Mouse (Mus musculus) forebrain, embryonic 14.5 days (tissue): ENCODE data around the gene Runx3. TPM values are rescaled to one million over a fixed set of nuclear protein-coding genes. Genes with fewer than 3 reads are reported as not detected.

Experiments
- ATAC-seq: fragments of 200-750 bp; cut with Nextera tagmentation; 2 replicates; pipeline ENCODE4 v1.8.0; 2017; ENCODE audit warnings: mild to moderate bottlenecking, moderate library complexity
- DNase-seq: peaks from one replicate; pipeline ENCODE4 v3.0.0-alpha.2; 2015; ENCODE audit warnings: low spot score
- H3K27ac ChIP-seq: fragments of 300-500 bp; sonication (generic); 2 replicates; pipeline ENCODE4 v1.5.1; 2014; ENCODE audit warnings: low read depth, mild to moderate bottlenecking, control low read depth, low read length, moderate library complexity
- H3K27me3 ChIP-seq: fragments of 300-500 bp; sonication (generic); replicated peaks from 2 replicates; pipeline ENCODE4 v1.6.1; 2014; ENCODE audit warnings: low read length, control low read depth, mixed read lengths; ENCODE audit not compliant: control insufficient read depth, insufficient read depth
- H3K36me3 ChIP-seq: fragments of 300-500 bp; sonication (generic); 2 replicates; pipeline ENCODE4 v1.6.1; 2014; ENCODE audit warnings: low read length, control low read depth; ENCODE audit not compliant: control insufficient read depth, insufficient read depth
- H3K4me1 ChIP-seq: fragments of 300-500 bp; sonication (generic); 2 replicates; pipeline ENCODE4 v1.6.1; 2014; ENCODE audit warnings: antibody characterized with exemption, low read length, control low read depth; ENCODE audit not compliant: control insufficient read depth, insufficient read depth
- H3K4me2 ChIP-seq: fragments of 300-500 bp; sonication (generic); 2 replicates; pipeline ENCODE4 v1.6.1; 2014; ENCODE audit warnings: mild to moderate bottlenecking, control low read depth, low read length
- H3K4me3 ChIP-seq: fragments of 300-500 bp; sonication (generic); 2 replicates; pipeline ENCODE4 v1.5.1; 2014; ENCODE audit warnings: low read depth, low read length, control low read depth
- H3K9ac ChIP-seq: fragments of 300-500 bp; sonication (generic); 2 replicates; pipeline ENCODE4 v1.6.1; 2014; ENCODE audit warnings: mild to moderate bottlenecking, low read length, control low read depth, moderate library complexity
- H3K9me3 ChIP-seq: fragments of 300-500 bp; sonication (generic); replicated peaks from 2 replicates; pipeline ENCODE4 v1.6.1; 2016; ENCODE audit warnings: low read length, control low read depth, mixed read lengths; ENCODE audit not compliant: control insufficient read depth
- WGBS: fragments of 180-500 bp; shearing (Covaris S2); extraction: QIAGEN DNeasy Blood & Tissue Kit; methylation state at CpG from one replicate; pipeline ENCODE4 v1.1.7; 2014; 5-methylcytosine and 5-hydroxymethylcytosine counted together
- polyA plus RNA-seq: library from polyadenylated mRNA; unstranded; fragments of >200 nt; fragmentation: Nextera tagmentation; extraction: Ambion mirVana; gene quantifications from 2 replicates; pipeline ENCODE4 v1.2.1, GENCODE M21; 2014

Runx3 gene
- polyA plus RNA-seq, 1 experiment from 2014 or later = not detected

- Histone ChIP-seq H3K36me3 (no peaks in the 10 kb centered on the region), H3K4me3 (no peak overlapping the region), H3K27ac (no peak overlapping the region), H3K9me3 (no peaks in the 10 kb centered on the region), H3K9ac (no peak overlapping the region), H3K27me3 (no peaks in the 10 kb centered on the region), H3K4me2 (no peak overlapping the region), H3K4me1 (no peaks in the 10 kb centered on the region)
- DNase-seq = no peak
- no peak for ATAC-seq
- WGBS = 71% methylated on average over 5 of the region's 5 CpGs
Observed at GRCm38 (mm10) chr4:135123721-135124120, 3.3 kb downstream of the Runx3 start.

GRCm38 (mm10) chr4:135124732-135125131 is 4.3 kb downstream of the Runx3 start:
- 88% methylated on average over 6 of the region's 6 CpGs for WGBS
- Histone ChIP-seq H3K4me1 (peaks cover 2% of the 10 kb centered on the region; the same call in 1 of the 2 replicates), H3K4me3 (no peak overlapping the region), H3K4me2 (no peak overlapping the region), H3K36me3 (no peaks in the 10 kb centered on the region), H3K9me3 (no peaks in the 10 kb centered on the region), H3K9ac (no peak overlapping the region), H3K27me3 (0 out of 2 replicates have a peak, but pooled peaks cover 3% of the 10 kb centered on the region), H3K27ac (no peak overlapping the region)
- ATAC-seq (no peak), DNase-seq (no peak)

- no peak for ATAC-seq
- Histone ChIP-seq H3K4me2 (no peak overlapping the region), H3K27ac (no peak overlapping the region), H3K27me3 (0 out of 2 replicates have a peak, but pooled peaks cover 3% of the 10 kb centered on the region), H3K4me3 (no peak overlapping the region), H3K4me1 (peaks cover 2% of the 10 kb centered on the region; the same call in 1 of the 2 replicates), H3K36me3 (no peaks in the 10 kb centered on the region), H3K9me3 (no peaks in the 10 kb centered on the region), H3K9ac (no peak overlapping the region)
- no peak for DNase-seq
- 86% methylated on average over 3 of the region's 3 CpGs for WGBS
Observed at GRCm38 (mm10) chr4:135125152-135125551, 4.7 kb downstream of the Runx3 start.

GRCm38 (mm10) chr4:135126385-135126784 is 5.9 kb downstream of the Runx3 start:
- no peak overlapping the region for H3K9ac ChIP-seq
- no peak overlapping the region for H3K4me3 ChIP-seq
- H3K4me2 ChIP-seq = no peak overlapping the region
- no peak for ATAC-seq
- DNase-seq = no peak
- H3K27me3 ChIP-seq = 0 out of 2 replicates have a peak, but pooled peaks cover 3% of the 10 kb centered on the region
- H3K36me3 ChIP-seq = no peaks in the 10 kb centered on the region
- 66% methylated on average over 5 of the region's 5 CpGs for WGBS
- no peak overlapping the region for H3K27ac ChIP-seq
- peaks cover 2% of the 10 kb centered on the region; the same call in 1 of the 2 replicates for H3K4me1 ChIP-seq
- H3K9me3 ChIP-seq = no peaks in the 10 kb centered on the region

GRCm38 (mm10) chr4:135128841-135129520 is 8.5 kb downstream of the Runx3 start:
- DNase-seq (peak; percentile 67), ATAC-seq (no peak)
- 25% methylated on average over 22 of the region's 22 CpGs for WGBS
- Histone ChIP-seq H3K36me3 (no peaks in the 10 kb centered on the region), H3K9me3 (no peaks in the 10 kb centered on the region), H3K9ac (peak overlapping the region; percentile 45), H3K27ac (no peak overlapping the region), H3K4me1 (peaks cover 2% of the 10 kb centered on the region; the same call in 1 of the 2 replicates), H3K4me2 (peak overlapping the region; percentile 55), H3K27me3 (0 out of 2 replicates have a peak, but pooled peaks cover 3% of the 10 kb centered on the region), H3K4me3 (peak overlapping the region; percentile 21)

GRCm38 (mm10) chr4:135130156-135130555 is 9.7 kb downstream of the Runx3 start:
- Histone ChIP-seq H3K27ac (no peak overlapping the region), H3K4me1 (peaks cover 2% of the 10 kb centered on the region; the same call in 1 of the 2 replicates), H3K36me3 (no peaks in the 10 kb centered on the region), H3K4me2 (no peak overlapping the region), H3K9me3 (no peaks in the 10 kb centered on the region), H3K27me3 (0 out of 2 replicates have a peak, but pooled peaks cover 3% of the 10 kb centered on the region), H3K4me3 (no peak overlapping the region), H3K9ac (no peak overlapping the region)
- 93% methylated on average over 6 of the region's 6 CpGs for WGBS
- ATAC-seq (no peak), DNase-seq (no peak)

- ATAC-seq (no peak), DNase-seq (no peak)
- Histone ChIP-seq H3K4me1 (peaks cover 2% of the 10 kb centered on the region; the same call in 1 of the 2 replicates), H3K9ac (no peak overlapping the region), H3K4me3 (no peak overlapping the region), H3K27ac (no peak overlapping the region), H3K36me3 (no peaks in the 10 kb centered on the region), H3K27me3 (0 out of 2 replicates have a peak, but pooled peaks cover 3% of the 10 kb centered on the region), H3K4me2 (no peak overlapping the region), H3K9me3 (no peaks in the 10 kb centered on the region)
- 76% methylated on average over 6 of the region's 6 CpGs for WGBS
Observed at GRCm38 (mm10) chr4:135131145-135131544, 10.7 kb downstream of the Runx3 start.

- Histone ChIP-seq H3K9ac (no peak overlapping the region), H3K27me3 (0 out of 2 replicates have a peak, but pooled peaks cover 3% of the 10 kb centered on the region), H3K4me1 (peaks cover 2% of the 10 kb centered on the region; the same call in 1 of the 2 replicates), H3K4me3 (no peak overlapping the region), H3K27ac (no peak overlapping the region), H3K36me3 (no peaks in the 10 kb centered on the region), H3K4me2 (no peak overlapping the region), H3K9me3 (no peaks in the 10 kb centered on the region)
- no peak for ATAC-seq
- WGBS = 89% methylated on average over 12 of the region's 12 CpGs
- DNase-seq = no peak
Observed at GRCm38 (mm10) chr4:135132797-135133196, 12.3 kb downstream of the Runx3 start.

GRCm38 (mm10) chr4:135133711-135134110 is 13.3 kb downstream of the Runx3 start:
- DNase-seq = no peak
- H3K27ac ChIP-seq = no peak overlapping the region
- H3K9ac ChIP-seq = no peak overlapping the region
- H3K4me1 ChIP-seq = peaks cover 2% of the 10 kb centered on the region; the same call in 1 of the 2 replicates
- H3K27me3 ChIP-seq = peaks cover 11% of the 10 kb centered on the region
- no peaks in the 10 kb centered on the region for H3K9me3 ChIP-seq
- H3K36me3 ChIP-seq = no peaks in the 10 kb centered on the region
- H3K4me3 ChIP-seq = no peak overlapping the region
- WGBS = 56% methylated on average over 4 of the region's 4 CpGs
- ATAC-seq = no peak
- H3K4me2 ChIP-seq = no peak overlapping the region
